Mouse (Mus musculus): ENCODE data around the gene Ssbp4. TPM values are rescaled to one million over a fixed set of nuclear protein-coding genes. Genes with fewer than 3 reads are reported as not detected.

Gene Ssbp4
- polyA plus RNA-seq, 1 experiment from 2014 or later, result 32.5 TPM

- TF ChIP-seq EP300 (IDR thresholded peaks at IDR 0.05; ENCODE audit: low read depth) (no peak), CTCF (IDR thresholded peaks at IDR 0.05; ENCODE audit: low read depth) (no peak)
- Histone ChIP-seq H3K36me3 (replicated peaks; ENCODE audit: insufficient read depth, low read length) (0 out of 2 replicates have a peak, but pooled peaks cover 2% of the 10 kb centered on the region), H3K27me3 (ENCODE audit: insufficient read depth, low read length) (no peaks in the 10 kb centered on the region), H3K4me1 (ENCODE audit: insufficient read depth) (peaks cover 79% of the 10 kb centered on the region), H3K4me2 (ENCODE audit: low read depth, low read length) (no peak overlapping the region), H3K27ac (ENCODE audit: low read depth) (peak overlapping the region; percentile 36), H3K4me3 (ENCODE audit: low read depth, low read length) (no peak overlapping the region), H3K9me3 (ENCODE audit: low read length) (no peaks in the 10 kb centered on the region), H3K9ac (replicated peaks) (peak overlapping the region; percentile 0; the same call in 1 of the 2 replicates)
- WGBS (ENCODE audit: insufficient replicate concordance), result 50% methylated on average over 3 of the region's 3 CpGs
- ATAC-seq, result no peak
- no peak for DNase-seq
These were observed 48.1 kb downstream of the Ssbp4 start for GRCm38 (mm10) chr8:70560564-70560963.

GRCm38 (mm10) chr8:70560096-70560495, 48.6 kb downstream of the Ssbp4 start:
- 44% methylated on average over 2 of the region's 2 CpGs for WGBS (ENCODE audit: insufficient replicate concordance)
- Histone ChIP-seq H3K9me3 (ENCODE audit: low read length) (no peaks in the 10 kb centered on the region), H3K4me1 (ENCODE audit: insufficient read depth) (peaks cover 76% of the 10 kb centered on the region), H3K36me3 (replicated peaks; ENCODE audit: insufficient read depth, low read length) (0 out of 2 replicates have a peak, but pooled peaks cover 2% of the 10 kb centered on the region), H3K4me3 (ENCODE audit: low read depth, low read length) (no peak overlapping the region), H3K4me2 (ENCODE audit: low read depth, low read length) (no peak overlapping the region), H3K27me3 (ENCODE audit: insufficient read depth, low read length) (no peaks in the 10 kb centered on the region), H3K27ac (ENCODE audit: low read depth) (0 out of 2 replicates have a peak overlapping the region, but pooled peaks have one; percentile 36), H3K9ac (replicated peaks) (0 out of 2 replicates have a peak overlapping the region, but pooled peaks have one; percentile 0)
- no peak for TF ChIP-seq EP300 (IDR thresholded peaks at IDR 0.05; ENCODE audit: low read depth)
- peak; percentile 72 for TF ChIP-seq CTCF (IDR thresholded peaks at IDR 0.05; ENCODE audit: low read depth)
- no peak for ATAC-seq
- peak; percentile 56 for DNase-seq

- Histone ChIP-seq H3K9ac (replicated peaks) (no peak overlapping the region), H3K9me3 (ENCODE audit: low read length) (no peaks in the 10 kb centered on the region), H3K27me3 (ENCODE audit: insufficient read depth, low read length) (no peaks in the 10 kb centered on the region), H3K27ac (ENCODE audit: low read depth) (peak overlapping the region; percentile 56; the same call in 1 of the 2 replicates), H3K4me1 (ENCODE audit: insufficient read depth) (peaks cover 75% of the 10 kb centered on the region), H3K4me3 (ENCODE audit: low read depth, low read length) (no peak overlapping the region), H3K4me2 (ENCODE audit: low read depth, low read length) (no peak overlapping the region), H3K36me3 (replicated peaks; ENCODE audit: insufficient read depth, low read length) (0 out of 2 replicates have a peak, but pooled peaks cover 2% of the 10 kb centered on the region)
- ATAC-seq, result no peak
- TF ChIP-seq EP300 (IDR thresholded peaks at IDR 0.05; ENCODE audit: low read depth), result no peak
- peak; percentile 53 for TF ChIP-seq CTCF (IDR thresholded peaks at IDR 0.05; ENCODE audit: low read depth)
- DNase-seq, result no peak
- WGBS (ENCODE audit: insufficient replicate concordance), result 69% methylated on average over 3 of the region's 3 CpGs
These were observed 49.7 kb downstream of the Ssbp4 start for GRCm38 (mm10) chr8:70558983-70559382.

- H3K27ac ChIP-seq (ENCODE audit: low read depth), result peak overlapping the region; percentile 56
- H3K4me3 ChIP-seq (ENCODE audit: low read depth, low read length), result no peak overlapping the region
- 15% methylated on average over 4 of the region's 4 CpGs for WGBS (ENCODE audit: insufficient replicate concordance)
- no peaks in the 10 kb centered on the region for H3K9me3 ChIP-seq (ENCODE audit: low read length)
- TF ChIP-seq EP300 (IDR thresholded peaks at IDR 0.05; ENCODE audit: low read depth), result no peak
- TF ChIP-seq CTCF (IDR thresholded peaks at IDR 0.05; ENCODE audit: low read depth), result peak; percentile 60
- 0 out of 2 replicates have a peak, but pooled peaks cover 2% of the 10 kb centered on the region for H3K36me3 ChIP-seq (replicated peaks; ENCODE audit: insufficient read depth, low read length)
- no peaks in the 10 kb centered on the region for H3K27me3 ChIP-seq (ENCODE audit: insufficient read depth, low read length)
- peak overlapping the region; percentile 36; the same call in 1 of the 2 replicates for H3K9ac ChIP-seq (replicated peaks)
- peaks cover 77% of the 10 kb centered on the region for H3K4me1 ChIP-seq (ENCODE audit: insufficient read depth)
- ATAC-seq, result peak; percentile 56
- peak; percentile 47 for DNase-seq
- no peak overlapping the region for H3K4me2 ChIP-seq (ENCODE audit: low read depth, low read length)
These were observed 50.3 kb downstream of the Ssbp4 start for GRCm38 (mm10) chr8:70558334-70558733.

- H3K9ac ChIP-seq (replicated peaks), result no peak overlapping the region
- no peak overlapping the region for H3K4me3 ChIP-seq (ENCODE audit: low read depth, low read length)
- no peaks in the 10 kb centered on the region for H3K27me3 ChIP-seq (ENCODE audit: insufficient read depth, low read length)
- ATAC-seq, result peak; percentile 82
- WGBS (ENCODE audit: insufficient replicate concordance), result 60% methylated on average over 4 of the region's 4 CpGs
- no peaks in the 10 kb centered on the region for H3K9me3 ChIP-seq (ENCODE audit: low read length)
- no peak overlapping the region for H3K4me2 ChIP-seq (ENCODE audit: low read depth, low read length)
- H3K4me1 ChIP-seq (ENCODE audit: insufficient read depth), result peaks cover 73% of the 10 kb centered on the region
- peaks cover 7% of the 10 kb centered on the region; the same call in 1 of the 2 replicates for H3K36me3 ChIP-seq (replicated peaks; ENCODE audit: insufficient read depth, low read length)
- no peak for DNase-seq
- TF ChIP-seq EP300 (IDR thresholded peaks at IDR 0.05; ENCODE audit: low read depth) (peak; percentile 74; the same call in 1 of the 2 replicates), CTCF (IDR thresholded peaks at IDR 0.05; ENCODE audit: low read depth) (no peak)
- peak overlapping the region; percentile 96 for H3K27ac ChIP-seq (ENCODE audit: low read depth)
These were observed 53.5 kb downstream of the Ssbp4 start for GRCm38 (mm10) chr8:70555079-70555747.

GRCm38 (mm10) chr8:70553740-70554139, 54.9 kb downstream of the Ssbp4 start:
- TF ChIP-seq EP300 (IDR thresholded peaks at IDR 0.05; ENCODE audit: low read depth) (no peak), CTCF (IDR thresholded peaks at IDR 0.05; ENCODE audit: low read depth) (no peak)
- H3K9ac ChIP-seq (replicated peaks), result peak overlapping the region; percentile 19; the same call in 1 of the 2 replicates
- peak overlapping the region; percentile 96 for H3K27ac ChIP-seq (ENCODE audit: low read depth)
- H3K9me3 ChIP-seq (ENCODE audit: low read length), result no peaks in the 10 kb centered on the region
- H3K4me2 ChIP-seq (ENCODE audit: low read depth, low read length), result no peak overlapping the region
- H3K4me1 ChIP-seq (ENCODE audit: insufficient read depth), result peaks cover 75% of the 10 kb centered on the region
- DNase-seq, result peak; percentile 63
- no peak for ATAC-seq
- H3K27me3 ChIP-seq (ENCODE audit: insufficient read depth, low read length), result no peaks in the 10 kb centered on the region
- no peak overlapping the region for H3K4me3 ChIP-seq (ENCODE audit: low read depth, low read length)
- peaks cover 6% of the 10 kb centered on the region; the same call in 1 of the 2 replicates for H3K36me3 ChIP-seq (replicated peaks; ENCODE audit: insufficient read depth, low read length)
